Mouse (Mus musculus) thymus, adult 2 months (tissue): ENCODE results near the gene Zfp558.

Experiments
- CTCF ChIP-seq: fragments of 200-500 bp; IDR thresholded peaks from 2 replicates; pipeline ENCODE4 v1.5.1; 2012; ENCODE audit warnings: mild to moderate bottlenecking, control low read depth, low read length, moderate library complexity, borderline replicate concordance; ENCODE audit not compliant: control insufficient read depth, poor library complexity, insufficient read depth; ENCODE audit errors: extremely low read depth
- POLR2A ChIP-seq: fragments of 200-500 bp; IDR thresholded peaks from 2 replicates; pipeline ENCODE4 v1.6.1; 2012; ENCODE audit warnings: mild to moderate bottlenecking, low read length, control low read depth, moderate library complexity; ENCODE audit not compliant: control insufficient read depth, poor library complexity, insufficient read depth; ENCODE audit errors: extremely low read depth

DNA sequence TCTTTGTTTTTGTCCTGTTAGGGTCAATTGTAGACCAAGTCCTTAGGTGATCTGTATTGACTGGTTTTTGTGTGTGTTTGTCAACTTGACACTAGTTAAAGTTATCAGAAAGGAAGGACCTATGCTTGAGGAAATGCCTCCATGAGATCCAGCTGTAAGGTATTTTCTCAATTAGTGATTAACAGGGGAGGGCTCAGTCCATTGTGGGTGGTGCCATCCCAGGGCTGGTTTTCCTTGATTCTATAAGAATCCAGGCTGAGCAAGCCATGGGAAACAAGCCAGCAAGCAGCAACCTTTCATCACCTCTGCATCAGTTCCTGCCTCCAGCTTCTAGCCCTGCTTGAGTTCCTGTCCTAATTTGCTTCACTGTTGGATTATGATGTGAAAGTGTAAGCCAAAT is 47.7 kb downstream of the Zfp558 start, which contains the start of gene Mbd3l2:
- TF ChIP-seq CTCF: no peak
- no peak for TF ChIP-seq POLR2A
